Mouse (Mus musculus) retina, embryonic 14.5 days (tissue): ENCODE measurements around the gene Hist1h2bh.

Source experiments
- DNase-seq: peaks from one replicate; pipeline ENCODE4 v3.0.0-alpha.2; 2015; ENCODE audit warnings: low spot score

The Hist1h2bh gene

DNA sequence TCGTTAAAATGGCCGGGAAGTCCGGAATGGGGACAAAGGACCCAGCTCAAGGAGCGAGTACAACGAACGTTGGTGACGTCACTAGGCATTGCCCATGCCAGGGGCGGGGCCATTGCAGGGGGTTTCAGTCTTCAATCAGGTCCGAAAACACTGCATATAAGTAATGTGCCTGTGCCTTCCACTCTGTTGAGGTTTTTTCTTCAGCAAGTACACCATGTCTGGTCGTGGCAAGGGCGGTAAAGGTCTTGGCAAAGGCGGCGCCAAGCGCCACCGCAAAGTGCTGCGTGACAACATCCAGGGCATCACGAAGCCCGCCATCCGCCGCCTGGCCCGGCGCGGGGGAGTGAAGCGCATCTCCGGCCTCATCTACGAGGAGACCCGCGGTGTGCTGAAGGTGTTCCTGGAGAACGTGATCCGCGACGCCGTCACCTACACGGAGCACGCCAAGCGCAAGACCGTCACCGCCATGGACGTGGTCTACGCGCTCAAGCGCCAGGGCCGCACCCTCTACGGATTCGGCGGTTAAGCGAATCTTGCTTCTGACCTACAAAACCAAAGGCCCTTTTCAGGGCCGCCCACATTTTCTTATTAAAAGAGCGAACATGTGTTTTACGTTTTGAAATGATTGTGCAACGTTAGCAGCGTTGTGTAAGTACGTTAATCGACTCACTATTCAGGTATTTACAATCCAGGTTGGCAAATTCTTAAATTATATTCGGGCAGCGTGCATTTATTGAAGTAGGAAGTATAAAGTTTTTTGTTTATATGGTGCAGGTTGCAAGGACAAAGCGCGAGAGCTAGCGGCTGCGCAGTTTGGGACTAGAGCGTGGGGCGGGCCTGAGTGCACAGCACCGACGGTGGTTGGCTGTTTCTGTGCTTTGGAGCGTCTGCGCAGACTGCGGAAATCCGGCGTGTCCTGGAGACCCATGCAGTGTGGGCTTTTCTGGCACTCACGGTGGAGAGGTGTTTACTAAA is 12.0 kb downstream of the Hist1h2bh start, which contains the start of gene Hist1h4h:
Hist1h4h (plus strand) TSS at position 150 of the 975 bp plus-strand sequence.
- peak; percentile 100 for DNase-seq

DNA sequence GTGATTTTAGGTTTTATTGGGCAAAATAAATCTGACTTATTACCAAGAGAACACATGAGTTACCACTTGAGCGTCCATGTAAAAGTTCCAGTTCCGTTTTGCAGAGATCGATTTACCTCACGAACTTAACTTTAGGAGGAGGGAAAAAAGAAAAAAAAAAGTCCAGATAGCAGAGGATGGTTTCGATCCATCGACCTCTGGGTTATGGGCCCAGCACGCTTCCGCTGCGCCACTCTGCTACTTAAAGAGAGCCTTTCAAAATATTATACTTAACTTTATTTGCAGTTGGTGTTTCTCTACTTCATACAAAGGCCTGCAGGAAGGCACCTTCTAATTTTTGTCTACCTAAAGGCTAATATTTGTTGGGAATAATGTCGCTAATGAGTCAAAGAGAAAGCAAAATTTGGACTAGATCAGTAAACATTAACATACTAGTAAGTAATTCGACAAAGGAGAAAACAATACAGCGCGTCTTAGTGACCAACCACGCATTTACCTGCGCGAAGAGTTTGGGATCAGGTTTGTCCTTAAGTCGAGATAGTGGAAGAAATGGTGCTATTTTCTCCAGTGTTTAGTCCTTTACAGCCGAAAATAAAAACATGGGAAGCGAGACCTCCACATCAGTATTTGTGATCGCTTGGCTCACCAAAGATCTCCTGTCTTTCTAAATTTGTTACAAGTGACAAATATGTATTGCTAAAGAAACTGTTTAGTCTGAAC is 12.9 kb downstream of the Hist1h2bh start:
- peak; percentile 85 for DNase-seq

- no peak for DNase-seq
Measured at GRCm38 (mm10) chr13:23529480-23530165, 13.6 kb downstream of the Hist1h2bh start.

DNA sequence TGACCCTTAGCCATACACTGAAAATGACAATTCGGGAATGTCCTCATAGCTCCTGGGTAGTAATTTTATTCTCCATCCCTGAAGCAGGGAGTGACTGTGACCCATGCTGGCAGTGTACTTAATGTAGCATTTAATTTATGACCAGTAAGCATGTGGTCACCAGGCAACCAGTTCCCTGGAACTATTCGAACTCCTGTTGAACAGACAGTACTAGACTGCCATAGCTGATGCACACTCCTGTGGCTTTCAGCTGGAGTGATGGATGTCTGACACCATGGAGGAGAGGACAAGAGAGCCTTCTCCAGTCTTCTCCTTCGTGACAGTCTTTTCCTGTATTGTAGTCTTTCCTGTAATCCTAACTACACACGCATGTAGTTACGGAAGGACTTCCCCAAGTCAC is 14.2 kb downstream of the Hist1h2bh start:
- DNase-seq = no peak

GRCm38 (mm10) chr13:23526312-23526711 is 16.9 kb downstream of the Hist1h2bh start:
- peak; percentile 98 for DNase-seq

GRCm38 (mm10) chr13:23525901-23526300 is 17.3 kb downstream of the Hist1h2bh start:
- peak; percentile 69 for DNase-seq

- peak; percentile 94 for DNase-seq
Measured at GRCm38 (mm10) chr13:23524654-23525053, 18.5 kb downstream of the Hist1h2bh start.

DNA sequence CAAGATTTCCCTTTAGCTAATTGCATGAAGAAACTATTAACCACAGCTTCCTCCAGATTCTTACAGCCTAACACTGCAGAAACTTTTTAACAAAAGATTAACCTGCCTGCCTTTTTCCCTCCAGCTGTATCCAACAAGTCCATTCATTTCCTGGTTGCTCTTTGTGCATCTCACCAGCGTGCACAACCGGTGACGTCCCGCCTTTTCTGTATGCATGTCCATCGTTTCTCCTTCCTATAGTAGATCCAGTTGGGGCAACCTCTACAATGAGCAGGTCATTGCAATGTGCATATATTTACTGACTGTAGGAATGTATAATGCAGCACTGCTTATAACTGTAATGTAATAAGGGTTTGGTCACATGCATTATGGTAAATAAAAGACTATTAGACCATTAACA is 19.2 kb downstream of the Hist1h2bh start:
- DNase-seq = no peak

GRCm38 (mm10) chr13:23521703-23522102 is 21.5 kb downstream of the Hist1h2bh start:
- peak; percentile 82 for DNase-seq

- peak; percentile 92 for DNase-seq
Measured at GRCm38 (mm10) chr13:23519416-23519815, 23.8 kb downstream of the Hist1h2bh start.

GRCm38 (mm10) chr13:23518885-23519284 is 24.3 kb downstream of the Hist1h2bh start:
- peak; percentile 91 for DNase-seq

DNA sequence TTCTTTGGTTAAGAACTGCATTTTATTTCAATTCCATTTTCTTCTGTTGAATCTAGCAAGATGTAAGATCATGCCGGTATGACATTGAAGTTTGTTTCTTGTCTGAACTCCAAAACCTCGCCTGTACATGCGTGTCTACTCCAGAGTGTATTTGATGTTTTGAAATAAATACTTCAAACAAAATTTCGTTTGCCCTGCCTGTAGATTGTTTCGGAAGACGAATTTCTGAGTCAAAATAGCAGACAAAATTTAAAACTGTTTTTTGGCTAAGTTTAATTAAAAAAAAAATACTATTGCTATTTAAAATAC is 24.9 kb downstream of the Hist1h2bh start:
- no peak for DNase-seq

DNA sequence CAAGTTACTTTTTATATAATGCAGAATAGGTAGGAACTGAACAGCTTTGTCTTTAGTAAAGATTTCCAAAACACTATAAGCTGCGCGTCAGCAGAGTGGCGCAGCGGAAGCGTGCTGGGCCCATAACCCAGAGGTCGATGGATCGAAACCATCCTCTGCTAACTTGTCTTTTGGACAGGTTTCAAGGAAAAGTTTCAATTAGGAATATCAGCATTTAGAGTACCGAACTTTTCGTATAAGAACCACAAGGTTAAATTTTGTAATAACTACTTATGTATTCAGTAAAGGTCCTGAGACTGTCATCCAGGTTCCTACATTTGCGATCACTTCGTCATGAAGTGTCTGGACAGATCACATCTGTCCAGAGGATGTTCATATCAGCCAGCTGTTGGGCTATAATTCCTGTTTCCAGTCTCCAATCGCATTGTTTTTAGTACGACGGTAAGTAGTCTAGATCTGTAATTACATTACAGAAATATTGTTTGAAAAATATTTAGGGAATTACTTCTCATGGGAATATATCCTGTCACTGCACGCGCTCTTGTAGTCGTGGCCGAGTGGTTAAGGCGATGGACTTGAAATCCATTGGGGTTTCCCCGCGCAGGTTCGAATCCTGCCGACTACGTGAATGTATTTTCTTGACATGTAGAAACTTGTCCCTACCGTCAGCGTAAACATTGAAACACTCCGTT is 25.4 kb downstream of the Hist1h2bh start:
- peak; percentile 91 for DNase-seq

DNA sequence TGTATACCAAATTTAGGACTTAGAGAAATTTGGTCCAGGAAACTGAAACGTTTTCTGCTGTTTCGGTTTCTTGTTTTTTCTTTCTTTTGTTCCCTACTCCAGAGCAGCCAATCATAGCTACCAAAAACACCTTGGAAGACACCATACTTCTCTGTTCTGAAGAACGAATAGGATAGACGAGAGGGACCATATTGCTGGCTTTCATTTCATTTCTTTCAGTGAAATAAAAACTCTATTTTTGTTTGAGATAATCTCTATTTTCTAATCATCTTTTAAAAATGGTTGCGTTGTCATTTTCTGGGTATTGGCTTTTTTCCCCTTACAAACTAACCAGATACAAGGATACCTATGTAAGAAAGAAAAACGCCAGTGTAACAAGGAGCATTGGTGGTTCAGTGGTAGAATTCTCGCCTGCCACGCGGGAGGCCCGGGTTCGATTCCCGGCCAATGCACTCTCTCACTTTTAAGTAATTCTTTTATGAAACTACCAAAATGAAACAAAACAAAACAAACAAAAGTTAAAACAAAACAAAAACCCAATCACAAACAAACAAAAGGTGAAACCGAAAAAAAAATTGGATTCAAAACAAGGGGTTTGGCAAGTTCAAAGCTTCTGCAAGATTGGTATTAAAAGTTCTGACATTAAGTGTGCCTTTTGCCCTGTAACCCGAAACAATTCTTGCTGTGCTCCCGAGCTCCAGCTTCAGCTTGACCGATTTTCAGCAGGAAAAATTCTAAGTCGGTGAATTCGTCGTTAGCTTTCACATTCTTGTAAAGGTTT is 26.2 kb downstream of the Hist1h2bh start:
- peak; percentile 96 for DNase-seq

DNA sequence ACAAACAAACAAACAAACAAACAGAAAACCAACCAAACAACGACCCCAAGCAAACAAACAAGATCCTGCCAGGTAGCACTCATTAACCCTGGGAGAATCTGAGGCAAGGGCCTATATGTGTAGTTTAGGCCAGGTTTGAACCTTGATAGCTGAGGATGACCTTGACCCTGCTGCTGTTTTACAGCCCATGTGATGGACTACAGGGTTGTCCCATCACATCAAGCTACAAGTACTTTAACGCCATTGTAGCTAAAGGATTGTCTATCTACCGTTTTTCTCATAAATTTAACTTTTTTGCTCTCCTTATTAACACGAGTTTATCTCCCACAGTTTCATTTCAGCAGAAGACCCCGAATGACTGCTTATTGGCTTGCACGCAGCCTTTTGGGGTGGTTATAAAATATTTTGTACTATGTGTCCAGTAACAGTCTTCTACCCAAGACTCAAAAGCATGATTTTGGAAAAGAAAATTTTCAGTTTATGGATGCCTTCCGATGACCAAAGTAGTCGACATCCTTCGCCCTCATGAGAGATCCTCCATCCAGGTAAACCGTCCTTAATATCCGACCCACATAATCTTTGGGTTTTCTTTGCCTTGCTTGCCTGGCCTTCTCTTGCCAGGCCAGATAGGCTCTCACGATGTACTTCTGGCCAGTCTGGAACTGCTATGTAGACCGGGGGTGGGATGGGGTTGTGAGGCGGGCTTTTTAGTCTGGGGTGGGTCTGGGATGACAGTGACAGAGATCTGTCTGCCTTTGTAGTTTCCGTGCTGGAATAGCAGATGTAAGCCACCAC is 27.2 kb downstream of the Hist1h2bh start:
- no peak for DNase-seq

DNA sequence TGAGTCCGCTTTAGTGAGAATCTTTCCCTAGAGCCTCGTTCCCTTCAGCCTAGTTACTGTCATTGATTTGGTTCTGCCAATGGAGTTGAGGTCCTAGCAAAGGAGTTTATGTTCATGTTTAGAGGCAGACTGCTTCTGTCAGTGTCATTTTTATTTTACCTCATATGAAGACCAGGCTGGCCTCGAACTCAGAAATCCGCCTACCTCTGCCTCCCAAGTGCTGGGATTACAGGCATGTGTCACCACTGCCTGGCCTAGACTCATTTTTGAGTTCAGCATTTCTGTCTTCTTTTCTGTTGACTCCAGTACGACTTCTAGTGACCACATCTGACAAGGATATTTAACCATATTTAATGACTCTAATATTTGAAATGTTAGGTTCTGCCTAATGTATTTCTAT is 27.9 kb downstream of the Hist1h2bh start:
- no peak for DNase-seq

GRCm38 (mm10) chr13:23513517-23513916 is 29.7 kb downstream of the Hist1h2bh start:
- no peak for DNase-seq

DNA sequence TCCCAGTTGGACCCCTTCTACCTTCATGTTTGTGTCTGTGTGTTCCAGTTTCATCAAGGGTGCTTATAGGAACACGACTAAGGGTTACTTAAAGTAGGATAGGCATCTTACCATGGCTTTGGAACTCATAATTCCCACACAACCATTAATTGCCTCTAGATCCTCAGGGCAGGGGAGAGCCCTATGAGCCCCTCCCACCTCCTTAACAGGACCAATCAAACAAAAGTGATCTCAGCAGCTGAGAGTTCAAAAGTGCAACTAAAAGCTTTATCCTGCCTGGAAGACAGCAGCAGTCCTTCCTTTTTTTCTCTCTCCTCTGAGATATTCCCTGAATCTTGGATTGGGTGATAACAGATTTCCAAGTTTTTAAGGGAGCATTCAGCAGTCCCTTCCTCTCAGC is 33.1 kb downstream of the Hist1h2bh start:
- DNase-seq = no peak

GRCm38 (mm10) chr13:23506819-23507515 is 36.2 kb downstream of the Hist1h2bh start:
- DNase-seq = no peak

DNA sequence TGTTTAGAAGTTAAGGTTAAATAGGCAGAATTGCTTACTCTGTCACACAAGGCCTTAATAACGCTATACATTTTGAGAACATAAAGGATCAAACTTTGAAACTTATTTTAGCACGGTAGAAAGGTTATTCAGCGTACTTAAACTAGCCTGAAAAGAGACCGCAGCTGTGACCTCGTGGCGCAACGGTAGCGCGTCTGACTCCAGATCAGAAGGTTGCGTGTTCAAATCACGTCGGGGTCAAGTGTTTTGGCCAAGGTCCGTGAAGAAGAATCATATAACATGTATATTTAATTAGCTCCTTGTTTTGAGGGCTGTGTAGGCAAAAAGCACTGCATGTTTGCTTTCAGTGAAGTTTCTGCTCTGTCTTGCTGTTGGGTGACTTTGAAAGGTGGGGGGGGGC is 36.8 kb downstream of the Hist1h2bh start:
- peak; percentile 80 for DNase-seq
